Comparison of ENCODE assay signal across 14 mouse cellular contexts in genomic region chr9:58175745-58176487, GRCm38 (mm10). TPM values are rescaled to one million over a fixed set of nuclear protein-coding genes. Genes with fewer than 3 reads are reported as not detected.
DNase-seq lines count a peak whose midpoint lies in the region; ATAC-seq lines count a peak whose summit lies in the region.
"Had no signal": no experiment of that assay in that cellular context is flagged by ENCODE, and none has a peak within 500 bp of the region (broad histone marks: within the 10 kb centered on the region; RNA-seq: fewer than 3 reads in every experiment).

No protein-coding gene starts in this region.

- H3K9me3 ChIP-seq in hindbrain, embryonic 10.5 days = no peaks in the 10 kb centered on the region
- H3K9me3 ChIP-seq in hindbrain, embryonic 11.5 days (ENCODE audit: control insufficient read depth, low read length) = no peaks in the 10 kb centered on the region
- H3K9me3 ChIP-seq: hindbrain, embryonic 12.5 days; neural tube, embryonic 13.5 days had no signal

- DNase-seq in hindbrain, embryonic 10.5 days (ENCODE audit: low spot score) = no peak
- no peak for DNase-seq in hindbrain, embryonic 11.5 days (ENCODE audit: low spot score)
- peak; percentile 80 for DNase-seq in right cerebral cortex, adult 18-20 months
- DNase-seq in right cerebral cortex, postnatal 14 days = no peak
- peak; percentile 73 to 92 for DNase-seq in left cerebral cortex, postnatal 25 days (ENCODE audit: low spot score in 2 of 2)
- no peak for DNase-seq in spleen, postnatal 36 days (ENCODE audit: low spot score in 2 of 2)
- DNase-seq in cerebellum, adult 18-20 months = no peak
- no peak for DNase-seq in testis, postnatal 14 days (ENCODE audit: low spot score)
- DNase-seq: cerebellum, adult 11-12 months; gastrocnemius, postnatal 10 days had no signal

- 0 out of 2 replicates have a peak, but pooled peaks cover 4% of the 10 kb centered on the region for H3K27me3 ChIP-seq in hindbrain, embryonic 10.5 days (ENCODE audit: insufficient read depth, poor library complexity, severe bottlenecking)
- no peaks in the 10 kb centered on the region for H3K27me3 ChIP-seq in hindbrain, embryonic 11.5 days (ENCODE audit: control insufficient read depth, insufficient read depth, low read length)
- H3K27me3 ChIP-seq: CH12.LX; neural tube, embryonic 13.5 days had no signal

- no peak for ATAC-seq in hindbrain, embryonic 11.5 days (ENCODE audit: low FRiP score)

- peaks cover 15% of the 10 kb centered on the region for H3K4me1 ChIP-seq in hindbrain, embryonic 10.5 days (replicated peaks)
- peaks cover 4% of the 10 kb centered on the region for H3K4me1 ChIP-seq in hindbrain, embryonic 11.5 days (replicated peaks; ENCODE audit: control insufficient read depth, insufficient read depth, low read length)
- H3K4me1 ChIP-seq: megakaryocyte, embryonic 14.5 days had no signal

- H3K27ac ChIP-seq in hindbrain, embryonic 10.5 days = 0 out of 2 replicates have a peak overlapping the region, but pooled peaks have one; percentile 13
- no peak overlapping the region for H3K27ac ChIP-seq in hindbrain, embryonic 11.5 days (ENCODE audit: low read depth, low read length)

- H3K4me2 ChIP-seq in hindbrain, embryonic 11.5 days (replicated peaks; ENCODE audit: low read depth, low read length) = no peak overlapping the region
- H3K4me2 ChIP-seq: hindbrain, embryonic 12.5 days; neural tube, embryonic 13.5 days had no signal

- H3K9ac ChIP-seq in hindbrain, embryonic 11.5 days (ENCODE audit: low read depth, low read length) = no peak overlapping the region
- H3K9ac ChIP-seq: hindbrain, embryonic 12.5 days; neural tube, embryonic 13.5 days had no signal

- 56% methylated on average over 5 of the region's 5 CpGs for WGBS in hindbrain, embryonic 10.5 days
- WGBS in hindbrain, embryonic 11.5 days = 59% methylated on average over 5 of the region's 5 CpGs

- H3K36me3 ChIP-seq in hindbrain, embryonic 10.5 days = no peaks in the 10 kb centered on the region
- H3K36me3 ChIP-seq in hindbrain, embryonic 11.5 days (ENCODE audit: control insufficient read depth, insufficient read depth, low read length) = no peaks in the 10 kb centered on the region
- H3K36me3 ChIP-seq: hindbrain, embryonic 12.5 days; neural tube, embryonic 13.5 days had no signal

- intact Hi-C loops in left cerebral cortex, postnatal 25 days (cut with DNase I) = loop anchor here (1.0 to 2.0 kb wide), 3 partner anchors 22 to 109 kb away; no protein-coding TSS in a partner anchor

- no peak overlapping the region for H3K4me3 ChIP-seq in hindbrain, embryonic 10.5 days
- no peak overlapping the region for H3K4me3 ChIP-seq in hindbrain, embryonic 11.5 days (ENCODE audit: low read depth, low read length)
- H3K4me3 ChIP-seq: hindbrain, embryonic 12.5 days; megakaryocyte, embryonic 14.5 days; neural tube, embryonic 13.5 days had no signal

RNA-seq across cellular contexts. Expression of gene Islr, which starts 28.2 kb away (rescaled TPM):
- 9.9 and 14.0 TPM in 2 replicates for polyA plus RNA-seq in hindbrain, embryonic 10.5 days (2016; fragmentation: Nextera tagmentation; extraction: Ambion mirVana)
- 15.5 and 16.7 TPM in 2 replicates for polyA plus RNA-seq in hindbrain, embryonic 11.5 days (2014; fragmentation: Nextera tagmentation; extraction: Ambion mirVana)
- total RNA-seq in left cerebral cortex, postnatal 25 days (2021) = 10 to 100 TPM; 14.9 to 15.2 TPM
- total RNA-seq: CH12.LX had no signal

RNA-seq across cellular contexts. Expression of gene Islr2, which starts 28.2 kb away (rescaled TPM):
- polyA plus RNA-seq in hindbrain, embryonic 10.5 days (2016; fragmentation: Nextera tagmentation; extraction: Ambion mirVana) = 1.5 and 6.6 TPM in 2 replicates
- polyA plus RNA-seq in hindbrain, embryonic 11.5 days (2014; fragmentation: Nextera tagmentation; extraction: Ambion mirVana) = 5.5 and 6.7 TPM in 2 replicates
- 10 to 100 TPM; 72.2 to 76.7 TPM for total RNA-seq in left cerebral cortex, postnatal 25 days (2021)
- total RNA-seq: CH12.LX had no signal

RNA-seq across cellular contexts. Expression of gene Ccdc33, which starts 57.3 kb away (rescaled TPM):
- polyA plus RNA-seq in hindbrain, embryonic 10.5 days (2016; fragmentation: Nextera tagmentation; extraction: Ambion mirVana) = 0.90 and 0.99 TPM in 2 replicates
- polyA plus RNA-seq in hindbrain, embryonic 11.5 days (2014; fragmentation: Nextera tagmentation; extraction: Ambion mirVana) = 0.31 and 0.99 TPM in 2 replicates
- total RNA-seq in left cerebral cortex, postnatal 25 days (2021) = 1 to 10 TPM in 1 of 2 experiments, under 1 TPM in 1; 0.55 to 1.1 TPM
- total RNA-seq: gastrocnemius, postnatal 10 days had no signal

Comparison
In these comparisons a context has a peak if more than half of its experiments do, and no peak if none do; other contexts are left out.
1. DNase-seq: peak in right cerebral cortex, adult 18-20 months (single experiment) and left cerebral cortex, postnatal 25 days (2 of 2); none in hindbrain, embryonic 10.5 days (single experiment), hindbrain, embryonic 11.5 days (single experiment), right cerebral cortex, postnatal 14 days (single experiment), spleen, postnatal 36 days (0 of 2), cerebellum, adult 18-20 months (0 of 2) and testis, postnatal 14 days (single experiment).